Mouse (Mus musculus) Patski (cell line): ENCODE measurements at regions not wholly inside any gene's neighbourhood (a gene's known extent, or its start where the extent isn't known, plus 50 kb on each side); places are given as distances from the start of the nearest gene placed in this dataset.
A peak's percentile ranks its signal among the peaks of the same experiment; 100 is the strongest.

Source experiments
- ATAC-seq: fragments of 100-300 bp; one replicate; pipeline ENCODE4 v1.8.0; 2021
- CTCF ChIA-PET: fragments of 350-600 bp; sonication (Branson Sonifier 250); formaldehyde crosslinking; loops from one replicate; lab custom pipeline; 2022; ENCODE audit warnings: inconsistent platforms; lab: Charles Lee
- POLR2A ChIA-PET: fragments of 350-600 bp; sonication (Branson Sonifier 250); formaldehyde crosslinking; loops from one replicate; lab custom pipeline; 2022; ENCODE audit warnings: antibody characterized with exemption, inconsistent platforms; lab: Charles Lee
- DNase-seq: peaks from one replicate; pipeline ENCODE4 v3.0.0-alpha.2; 2011; ENCODE audit warnings: low read depth, low spot score
- H3K27me3 ChIP-seq: fragments of 371-371 bp; one replicate; pipeline ENCODE4 v1.5.1; 2021
- CTCF ChIP-seq: fragments of 100-300 bp; IDR thresholded peaks from one replicate; pipeline ENCODE4 v1.5.1; 2021
- in situ Hi-C: fragments of 300-500 bp; cut with MboI; formaldehyde crosslinking; loops from 3 replicates; pipeline ENCODE4 v1.11.1; 2018; ENCODE audit warnings: low pct_unique_long_range_greater_than_20kb, mixed read lengths

GRCm38 (mm10) chr3:41296152-41296809 is 213.4 kb upstream of the Pgrmc2 start:
- ATAC-seq: no peak
- ChIA-PET CTCF (interaction anchor here (1.4 to 2.3 kb wide), 4 partner anchors 9 to 52 kb away, joined by 3 to 8 read pairs (median 5); no protein-coding TSS in a partner anchor), POLR2A (no interaction called here)
- no peak for TF ChIP-seq CTCF
- DNase-seq: no peak
- no peaks in the 10 kb centered on the region for H3K27me3 ChIP-seq
- in situ Hi-C loops: no loop called here

DNA sequence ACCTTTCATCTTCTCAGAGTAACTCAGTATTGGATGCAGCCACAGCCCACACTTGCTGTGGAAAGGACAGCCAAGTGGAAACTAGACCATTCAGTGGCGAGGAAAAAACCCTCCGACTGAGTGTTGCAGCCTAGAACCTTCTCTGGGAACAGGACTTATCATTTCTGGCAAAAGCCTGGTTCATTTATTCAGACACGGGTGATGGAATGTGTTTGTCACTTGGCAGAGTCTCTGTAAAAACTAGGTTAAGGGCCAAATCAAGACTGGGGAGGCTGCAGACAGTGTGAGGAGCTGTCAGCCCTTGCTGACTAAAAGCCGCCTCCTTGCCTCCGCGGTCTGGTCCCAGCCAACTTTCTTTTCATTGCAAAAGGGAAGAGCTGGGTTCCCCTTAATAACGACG is 212.3 kb upstream of the Pgrmc2 start:
- ChIA-PET CTCF (interaction anchor here (1.4 to 1.7 kb wide), 2 partner anchors 8 to 53 kb away, joined by 3 to 8 read pairs; no protein-coding TSS in a partner anchor), POLR2A (no interaction called here)
- DNase-seq (no peak), ATAC-seq (no peak)
- in situ Hi-C loops: no loop called here
- H3K27me3 ChIP-seq: no peaks in the 10 kb centered on the region
- TF ChIP-seq CTCF: no peak

DNA sequence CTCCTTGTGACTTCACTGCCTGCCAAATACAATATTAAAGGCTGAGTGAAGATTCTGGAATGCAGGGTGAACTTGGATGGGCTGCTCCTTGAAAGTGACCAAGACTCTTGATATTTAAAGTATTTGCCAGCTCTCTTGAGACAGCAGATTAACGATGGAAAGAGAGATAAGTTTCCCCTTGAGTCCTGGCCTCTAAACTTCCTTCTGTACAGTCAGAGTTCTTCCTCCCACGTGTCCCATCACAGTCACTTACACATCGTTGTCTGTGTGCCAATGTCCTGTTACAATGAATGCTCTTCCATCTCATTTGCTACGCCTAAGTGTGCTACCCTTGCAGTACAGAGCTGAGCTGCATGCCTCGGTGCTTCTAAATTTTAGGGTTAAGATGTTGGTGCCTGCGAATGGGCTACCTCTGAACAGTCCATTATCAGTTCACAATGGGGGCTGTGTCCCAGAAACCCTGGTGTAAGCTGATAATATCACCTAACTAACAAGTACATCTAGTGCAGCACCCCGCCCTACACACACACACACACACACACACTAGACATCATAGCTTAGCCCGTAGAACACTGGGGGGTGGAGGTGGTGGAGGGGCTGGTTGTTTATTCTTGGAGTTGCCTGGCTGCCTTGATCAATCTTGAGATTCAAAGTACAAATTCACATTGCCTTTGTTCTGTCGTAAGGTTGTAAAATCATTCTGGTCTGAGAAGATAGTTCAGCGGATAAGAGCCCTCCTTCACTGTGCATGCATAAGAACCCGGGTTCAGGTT is 207.9 kb upstream of the Pgrmc2 start:
- TF ChIP-seq CTCF: no peak
- in situ Hi-C loops: no loop called here
- DNase-seq (peak; percentile 24), ATAC-seq (peak; percentile 53)
- CTCF ChIA-PET: interaction anchor here (0.8 to 1.6 kb wide), 5 partner anchors 10 to 95 kb away, joined by 3 to 6 read pairs (median 5); no protein-coding TSS in a partner anchor
- no peaks in the 10 kb centered on the region for H3K27me3 ChIP-seq
- POLR2A ChIA-PET: interaction anchor here (0.6 kb wide), 1 partner anchor 24 kb away, joined by 4 read pairs; no protein-coding TSS in a partner anchor

DNA sequence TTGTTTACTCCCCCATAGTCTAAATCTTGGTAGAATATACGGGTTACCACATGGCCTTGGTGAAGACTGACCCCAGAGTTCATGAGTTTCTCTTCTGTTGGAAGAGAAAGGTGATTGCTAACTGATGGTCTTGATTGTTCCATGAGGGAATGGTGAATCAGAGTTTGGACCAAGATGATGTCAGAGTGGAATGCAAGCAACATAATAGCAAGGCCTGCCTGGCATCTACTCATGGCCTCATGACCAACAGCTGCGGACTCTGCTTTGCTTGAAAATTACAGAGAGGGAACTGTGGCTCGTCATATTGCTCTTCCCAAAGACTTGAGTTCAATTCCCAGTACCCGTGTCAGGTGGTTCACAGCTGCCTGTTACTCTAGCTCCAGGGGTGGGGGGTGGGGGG is 205.9 kb upstream of the Pgrmc2 start:
- in situ Hi-C loops: loop anchor here (5.0 kb wide), 1 partner anchor 89 kb away; no protein-coding TSS in a partner anchor
- ATAC-seq: no peak
- H3K27me3 ChIP-seq: no peaks in the 10 kb centered on the region
- ChIA-PET POLR2A (interaction anchor here (1.3 kb wide), 1 partner anchor 9 kb away, joined by 3 read pairs; no protein-coding TSS in a partner anchor), CTCF (interaction anchor here (0.7 to 1.0 kb wide), 2 partner anchors 30 to 92 kb away, joined by 3 to 4 read pairs; no protein-coding TSS in a partner anchor)
- TF ChIP-seq CTCF: no peak
- DNase-seq: peak; percentile 38

DNA sequence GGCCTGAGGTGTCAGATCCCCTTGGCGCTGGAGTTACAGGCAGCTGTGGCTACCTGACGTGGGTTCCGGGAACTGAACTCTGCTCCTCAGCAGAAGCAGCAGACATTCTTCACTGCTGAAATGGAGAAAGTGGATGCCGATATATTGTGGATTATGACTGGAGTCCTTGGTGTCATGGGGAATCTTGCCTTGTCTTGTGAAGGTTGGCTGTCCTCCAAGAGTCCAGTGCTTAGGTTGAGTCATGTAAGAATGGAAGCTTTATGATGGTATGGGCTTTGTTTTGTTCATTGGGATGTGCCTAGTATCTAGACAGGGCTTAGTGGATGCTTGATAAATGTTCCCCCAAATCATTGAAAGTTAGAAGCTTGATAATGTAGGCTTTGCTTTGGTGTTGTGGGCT is 205.2 kb upstream of the Pgrmc2 start:
- ATAC-seq: no peak
- POLR2A ChIA-PET: interaction anchor here (1.3 kb wide), 1 partner anchor 10 kb away, joined by 3 read pairs; no protein-coding TSS in a partner anchor
- TF ChIP-seq CTCF: no peak
- H3K27me3 ChIP-seq: no peaks in the 10 kb centered on the region
- in situ Hi-C loops: loop anchor here (5.0 kb wide), 1 partner anchor 89 kb away; no protein-coding TSS in a partner anchor
- no peak for DNase-seq
- CTCF ChIA-PET: interaction anchor here (1.0 to 1.8 kb wide), 4 partner anchors 8 to 30 kb away, joined by 4 to 8 read pairs (median 5); no protein-coding TSS in a partner anchor

- peak; percentile 27 for DNase-seq
- in situ Hi-C loops: loop anchor here (5.0 kb wide), 1 partner anchor 92 kb away; no protein-coding TSS in a partner anchor
- ChIA-PET POLR2A (no interaction called here), CTCF (interaction anchor here (1.3 to 3.5 kb wide), 6 partner anchors 12 to 103 kb away, joined by 4 to 11 read pairs (median 6); no protein-coding TSS in a partner anchor)
- H3K27me3 ChIP-seq: no peaks in the 10 kb centered on the region
- ATAC-seq: no peak
- no peak for TF ChIP-seq CTCF
Observed at GRCm38 (mm10) chr3:41285336-41285735, 202.5 kb upstream of the Pgrmc2 start.

DNA sequence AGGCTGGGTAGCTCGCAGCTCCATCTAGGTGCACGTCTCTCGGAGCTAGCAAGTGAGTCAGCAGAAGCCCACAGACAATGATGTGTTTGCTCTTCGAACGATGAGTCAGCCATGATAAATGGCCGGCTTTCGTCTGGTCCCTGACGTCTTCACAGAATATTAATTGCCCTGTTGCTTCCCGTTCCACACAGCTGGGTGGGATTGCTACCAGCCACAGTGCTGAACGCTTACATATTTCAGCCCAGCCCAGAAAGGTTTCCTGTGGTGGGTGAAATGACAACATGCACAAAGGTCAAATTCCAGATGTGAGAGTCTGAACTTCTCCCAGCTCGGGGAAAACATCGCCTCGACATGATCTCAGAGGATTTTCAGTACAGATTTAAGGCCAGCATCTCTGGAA is 202.1 kb upstream of the Pgrmc2 start:
- peak; percentile 100 for DNase-seq
- in situ Hi-C loops: loop anchor here (5.0 kb wide), 1 partner anchor 92 kb away; no protein-coding TSS in a partner anchor
- ChIA-PET POLR2A (no interaction called here), CTCF (interaction anchor here (1.0 to 3.5 kb wide), 8 partner anchors 13 to 102 kb away, joined by 3 to 11 read pairs (median 5); no protein-coding TSS in a partner anchor)
- TF ChIP-seq CTCF: no peak
- H3K27me3 ChIP-seq: no peaks in the 10 kb centered on the region
- peak; percentile 98 for ATAC-seq

- ChIA-PET POLR2A (no interaction called here), CTCF (interaction anchor here (1.2 to 1.5 kb wide), 4 partner anchors 10 to 74 kb away, joined by 3 to 4 read pairs (median 4); no protein-coding TSS in a partner anchor)
- DNase-seq (no peak), ATAC-seq (no peak)
- TF ChIP-seq CTCF: no peak
- H3K27me3 ChIP-seq: no peaks in the 10 kb centered on the region
- in situ Hi-C loops: no loop called here
Observed at GRCm38 (mm10) chr3:41282431-41283037, 199.7 kb upstream of the Pgrmc2 start.

DNA sequence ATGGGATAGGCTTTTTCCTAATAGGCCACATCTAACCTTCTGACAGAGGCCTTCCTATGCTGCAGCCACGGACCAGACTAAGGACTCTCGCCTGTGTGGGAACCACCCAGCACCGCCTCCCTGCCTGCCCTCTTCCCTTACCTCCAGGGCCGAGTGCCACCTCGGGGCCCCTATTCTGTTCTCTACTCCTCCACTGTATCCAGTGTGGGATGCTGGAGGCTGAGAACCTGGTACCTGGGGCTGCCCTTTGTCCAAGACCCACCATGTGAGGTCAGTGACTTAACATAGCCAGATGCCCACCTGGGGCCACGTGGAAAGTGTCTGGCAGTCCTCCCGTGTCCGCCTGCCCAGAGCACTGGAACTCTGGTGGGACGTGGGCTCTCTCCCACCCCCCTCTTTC is 193.2 kb upstream of the Pgrmc2 start:
- ChIA-PET POLR2A (interaction anchor here (0.6 kb wide), 1 partner anchor 16 kb away, joined by 5 read pairs; no protein-coding TSS in a partner anchor), CTCF (no interaction called here)
- no peak for ATAC-seq

GRCm38 (mm10) chr3:41268516-41268915 is 185.7 kb upstream of the Pgrmc2 start:
- H3K27me3 ChIP-seq: no peaks in the 10 kb centered on the region
- DNase-seq (no peak), ATAC-seq (no peak)
- ChIA-PET CTCF (no interaction called here), POLR2A (interaction anchor here (0.7 kb wide), 1 partner anchor 71 kb away, joined by 3 read pairs; no protein-coding TSS in a partner anchor)
- TF ChIP-seq CTCF: no peak
- in situ Hi-C loops: no loop called here

More for the DNA sequence above, 193.2 kb upstream of the Pgrmc2 start:
- no peak for DNase-seq
- no peak for TF ChIP-seq CTCF
- no peaks in the 10 kb centered on the region for H3K27me3 ChIP-seq
- in situ Hi-C loops: loop anchor here (5.0 kb wide), 1 partner anchor 94 kb away; no protein-coding TSS in a partner anchor
